ENCODE assay signal across 17 mouse cellular contexts in genomic region chr2:169914903-169915302, GRCm38 (mm10).
DNase-seq lines count a peak whose midpoint lies in the region; ATAC-seq lines count a peak whose summit lies in the region.
"Had no signal": no experiment of that assay in that cellular context is flagged by ENCODE, and none has a peak within 500 bp of the region (broad histone marks: within the 10 kb centered on the region; RNA-seq: fewer than 3 reads in every experiment).

No protein-coding gene starts in this region.

- no peaks in the 10 kb centered on the region for H3K36me3 ChIP-seq in intestine, embryonic 16.5 days (ENCODE audit: control insufficient read depth, insufficient read depth, low read length)
- H3K36me3 ChIP-seq in midbrain, embryonic 14.5 days (ENCODE audit: control insufficient read depth, insufficient read depth, low read length), result no peaks in the 10 kb centered on the region
- H3K36me3 ChIP-seq: forebrain, embryonic 10.5 days; heart, embryonic 15.5 days; hindbrain, embryonic 10.5 days; limb, embryonic 13.5 days; midbrain, embryonic 13.5 days had no signal

- no peak overlapping the region for H3K4me3 ChIP-seq in intestine, embryonic 16.5 days (ENCODE audit: low read length)
- no peak overlapping the region for H3K4me3 ChIP-seq in midbrain, embryonic 14.5 days (replicated peaks; ENCODE audit: low read depth, low read length)
- H3K4me3 ChIP-seq: forebrain, embryonic 10.5 days; heart, embryonic 15.5 days; hindbrain, embryonic 10.5 days; limb, embryonic 13.5 days; midbrain, embryonic 13.5 days had no signal

- no peak overlapping the region for H3K9ac ChIP-seq in intestine, embryonic 16.5 days (ENCODE audit: low read depth, low read length)
- no peak overlapping the region for H3K9ac ChIP-seq in midbrain, embryonic 14.5 days (replicated peaks; ENCODE audit: low read length)
- H3K9ac ChIP-seq: heart, embryonic 15.5 days; limb, embryonic 13.5 days; liver, embryonic 14.5 days; midbrain, embryonic 13.5 days had no signal

- H3K27ac ChIP-seq in intestine, embryonic 16.5 days (ENCODE audit: low read length), result no peak overlapping the region
- no peak overlapping the region for H3K27ac ChIP-seq in midbrain, embryonic 14.5 days (replicated peaks; ENCODE audit: low read depth, low read length)
- H3K27ac ChIP-seq: forebrain, embryonic 10.5 days; heart, embryonic 15.5 days; hindbrain, embryonic 10.5 days; limb, embryonic 13.5 days; liver, embryonic 14.5 days; midbrain, embryonic 13.5 days had no signal

- DNase-seq in layer of hippocampus, adult 8-10 months (ENCODE audit: low spot score in 2 of 2), result peak; percentile 13 to 29
- no peak for DNase-seq in layer of hippocampus, adult 9-10 months (ENCODE audit: low spot score)
- DNase-seq in thymus, postnatal 4 days, result peak; percentile 22
- DNase-seq in thymus, postnatal 0 days (ENCODE audit: low spot score), result no peak
- DNase-seq in lung, postnatal 14 days, result peak; percentile 6
- DNase-seq in midbrain, embryonic 14.5 days, result no peak
- DNase-seq: adrenal gland, postnatal 14 days; cerebellum, adult 11-12 months; gastrocnemius, postnatal 10 days; kidney, adult 9 months had no signal

- no peak overlapping the region for H3K4me2 ChIP-seq in intestine, embryonic 16.5 days (ENCODE audit: low read depth, low read length)
- H3K4me2 ChIP-seq in midbrain, embryonic 14.5 days (ENCODE audit: low read length), result no peak overlapping the region
- H3K4me2 ChIP-seq: heart, embryonic 15.5 days; limb, embryonic 13.5 days; midbrain, embryonic 13.5 days had no signal

- H3K9me3 ChIP-seq in intestine, embryonic 16.5 days (ENCODE audit: control insufficient read depth, low read length), result no peaks in the 10 kb centered on the region
- H3K9me3 ChIP-seq in midbrain, embryonic 14.5 days (ENCODE audit: control insufficient read depth, low read length), result no peaks in the 10 kb centered on the region
- H3K9me3 ChIP-seq: forebrain, embryonic 10.5 days; heart, embryonic 15.5 days; hindbrain, embryonic 10.5 days; limb, embryonic 13.5 days had no signal

- H3K4me1 ChIP-seq in intestine, embryonic 16.5 days (ENCODE audit: control insufficient read depth, insufficient read depth, low read length), result no peaks in the 10 kb centered on the region
- 0 out of 2 replicates have a peak, but pooled peaks cover 3% of the 10 kb centered on the region for H3K4me1 ChIP-seq in midbrain, embryonic 14.5 days (ENCODE audit: control insufficient read depth, insufficient read depth, low read length)
- H3K4me1 ChIP-seq: heart, embryonic 15.5 days; hindbrain, embryonic 10.5 days had no signal

- no peaks in the 10 kb centered on the region for H3K27me3 ChIP-seq in intestine, embryonic 16.5 days (replicated peaks; ENCODE audit: control insufficient read depth, insufficient read depth, low read length)
- no peaks in the 10 kb centered on the region for H3K27me3 ChIP-seq in midbrain, embryonic 14.5 days (ENCODE audit: control insufficient read depth, insufficient read depth, low read length)
- H3K27me3 ChIP-seq: heart, embryonic 15.5 days; limb, embryonic 13.5 days; midbrain, embryonic 13.5 days had no signal

- no peak for ATAC-seq in intestine, embryonic 16.5 days
- no peak for ATAC-seq in midbrain, embryonic 14.5 days (ENCODE audit: low FRiP score, low TSS enrichment)
- ATAC-seq: midbrain, embryonic 13.5 days had no signal

- WGBS in intestine, embryonic 16.5 days, result 79% methylated on average over 8 of the region's 8 CpGs
- 84% methylated on average over 8 of the region's 8 CpGs for WGBS in midbrain, embryonic 14.5 days

Comparison
In these comparisons a context has a peak if more than half of its experiments do, and no peak if none do; other contexts are left out.
1. DNase-seq: peak in layer of hippocampus, adult 8-10 months (2 of 2), thymus, postnatal 4 days (single experiment) and lung, postnatal 14 days (single experiment); none in layer of hippocampus, adult 9-10 months (single experiment), thymus, postnatal 0 days (single experiment) and midbrain, embryonic 14.5 days (single experiment).